Mouse (Mus musculus) embryonic fibroblast, embryonic 13.5 days (primary cell): ENCODE data around the gene Hrg.
"Not testable (repeated sequence)": the region's sequence is repeated elsewhere in the genome, so short reads cannot be mapped to it uniquely, and the experiment has no call there.

Experiments
- CTCF ChIP-seq: IDR thresholded peaks from 2 replicates; pipeline ENCODE4 v1.5.1; 2011; ENCODE audit warnings: mild to moderate bottlenecking, control low read depth, low read length, moderate library complexity, borderline replicate concordance; ENCODE audit not compliant: insufficient read depth
- POLR2A ChIP-seq: IDR thresholded peaks from 2 replicates; pipeline ENCODE4 v1.6.1; 2011; ENCODE audit warnings: low read depth, mild to moderate bottlenecking, control low read depth, low read length, moderate library complexity

- not testable (repeated sequence) for TF ChIP-seq CTCF, POLR2A
Measured at GRCm38 (mm10) chr16:22941825-22942476, 8.9 kb upstream of the Hrg start.
